26 mouse cellular contexts compared by ENCODE assay signal in the genomic region with DNA sequence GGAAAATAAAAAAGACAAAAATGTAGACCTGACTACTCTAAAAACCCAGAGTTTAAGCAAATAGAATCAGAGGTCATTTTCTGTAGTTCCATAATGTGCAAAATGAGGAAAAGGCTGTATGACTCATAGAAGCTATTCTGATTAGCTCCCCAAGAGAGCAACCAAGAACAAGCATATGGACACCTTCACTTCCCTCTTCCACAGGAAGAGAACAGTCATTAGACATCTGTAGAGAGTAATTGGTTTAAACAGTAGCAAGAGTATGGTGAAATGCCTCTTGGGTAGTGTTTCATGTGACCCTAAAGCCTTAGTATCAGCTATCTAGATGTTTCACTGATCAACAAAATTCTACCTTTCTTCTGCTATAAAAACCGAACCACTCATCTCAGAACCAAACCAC.
A peak's percentile ranks its signal among the peaks of the same experiment; 100 is the strongest.
DNase-seq lines count a peak whose midpoint lies in the region; ATAC-seq and TF ChIP-seq lines count a peak whose summit lies in the region.
"Had no signal": no experiment of that assay in that cellular context is flagged by ENCODE, and none has a peak within 500 bp of the region (broad histone marks: within the 10 kb centered on the region; RNA-seq: fewer than 3 reads in every experiment).

No protein-coding gene starts in this region.

- no peak for TF ChIP-seq POLR2A in bone marrow macrophage, adult 2 months (IDR thresholded peaks at IDR 0.05; ENCODE audit: borderline replicate concordance, low read depth, low read length)

- H3K4me2 ChIP-seq in forebrain, embryonic 14.5 days (ENCODE audit: low read length), result no peak overlapping the region
- H3K4me2 ChIP-seq: embryonic facial prominence, embryonic 12.5 days; embryonic facial prominence, embryonic 15.5 days; forebrain, embryonic 15.5 days; heart, embryonic 13.5 days; hindbrain, embryonic 14.5 days had no signal

- DNase-seq in 416B (ENCODE audit: low read depth) (peak; percentile 75), A20 (ENCODE audit: low read depth, low spot score) (peak; percentile 25)
- no peak for DNase-seq in ovary, postnatal 10 days (ENCODE audit: low spot score)
- no peak for DNase-seq in urinary bladder, postnatal 4 days (ENCODE audit: low spot score in 2 of 2)
- no peak for DNase-seq in forebrain, embryonic 14.5 days (ENCODE audit: low spot score)
- DNase-seq in cerebellum, adult 9-10 months, result no peak
- DNase-seq: adrenal gland, postnatal 10 days; adrenal gland, postnatal 36 days; B cell, adult 2 months; cerebellum, adult 11 months; cerebellum, adult 2 months; cerebellum, postnatal 10 days; cerebellum, postnatal 36 days; gastrocnemius, postnatal 25 days; heart, adult 2 months; heart, postnatal 14 days; heart, postnatal 4 days had no signal

- no peak for TF ChIP-seq CTCF in bone marrow macrophage, adult 2 months (IDR thresholded peaks at IDR 0.05; ENCODE audit: low read depth, low read length)

- WGBS in macrophage (ENCODE audit: missing documents), result 82% methylated on average over 1 of the region's 1 CpGs
- 97% methylated on average over 1 of the region's 1 CpGs for WGBS in forebrain, embryonic 14.5 days

- H3K27ac ChIP-seq in bone marrow macrophage, adult 2 months (ENCODE audit: insufficient read depth, low read depth, low read length), result peak overlapping the region; percentile 82
- H3K27ac ChIP-seq in macrophage, result peak overlapping the region; percentile 70
- no peak overlapping the region for H3K27ac ChIP-seq in forebrain, embryonic 14.5 days (ENCODE audit: low read depth, low read length)
- H3K27ac ChIP-seq: embryonic facial prominence, embryonic 12.5 days; embryonic facial prominence, embryonic 15.5 days; forebrain, embryonic 15.5 days; heart, adult 2 months; heart, embryonic 10.5 days; heart, embryonic 13.5 days; hindbrain, embryonic 14.5 days; hindbrain, postnatal 0 days had no signal

- H3K79me2 ChIP-seq in macrophage (ENCODE audit: inconsistent target), result no peaks in the 10 kb centered on the region

- peaks cover 12% of the 10 kb centered on the region for H3K4me1 ChIP-seq in bone marrow macrophage, adult 2 months (ENCODE audit: control insufficient read depth, insufficient read depth, low read length)
- no peaks in the 10 kb centered on the region for H3K4me1 ChIP-seq in forebrain, embryonic 14.5 days (ENCODE audit: control insufficient read depth, insufficient read depth, low read length)
- H3K4me1 ChIP-seq: embryonic facial prominence, embryonic 12.5 days; forebrain, embryonic 15.5 days had no signal

- peaks cover 4% of the 10 kb centered on the region; the same call in 1 of the 2 replicates for H3K36me3 ChIP-seq in macrophage (ENCODE audit: inconsistent target)
- no peaks in the 10 kb centered on the region for H3K36me3 ChIP-seq in forebrain, embryonic 14.5 days (ENCODE audit: control insufficient read depth, insufficient read depth, low read length)

- no peak overlapping the region for H3K9ac ChIP-seq in forebrain, embryonic 14.5 days (ENCODE audit: low read length)
- H3K9ac ChIP-seq: embryonic facial prominence, embryonic 12.5 days; embryonic facial prominence, embryonic 15.5 days; forebrain, embryonic 15.5 days; heart, embryonic 13.5 days; hindbrain, embryonic 14.5 days had no signal

- H3K9me3 ChIP-seq in forebrain, embryonic 14.5 days (replicated peaks; ENCODE audit: control insufficient read depth, low read length), result no peaks in the 10 kb centered on the region
- H3K9me3 ChIP-seq: embryonic facial prominence, embryonic 12.5 days; forebrain, embryonic 15.5 days; heart, embryonic 10.5 days had no signal

- H3K27me3 ChIP-seq in forebrain, embryonic 14.5 days (replicated peaks; ENCODE audit: control insufficient read depth, insufficient read depth, low read length), result no peaks in the 10 kb centered on the region
- H3K27me3 ChIP-seq: embryonic facial prominence, embryonic 12.5 days; embryonic facial prominence, embryonic 15.5 days; forebrain, embryonic 15.5 days; heart, embryonic 13.5 days had no signal

- ATAC-seq in forebrain, embryonic 14.5 days, result no peak
- ATAC-seq: forebrain, embryonic 15.5 days; hindbrain, postnatal 0 days had no signal

- no peak overlapping the region for H3K4me3 ChIP-seq in bone marrow macrophage, adult 2 months (ENCODE audit: insufficient read depth, low read length)
- H3K4me3 ChIP-seq in macrophage (ENCODE audit: inconsistent target), result no peak overlapping the region
- no peak overlapping the region for H3K4me3 ChIP-seq in forebrain, embryonic 14.5 days (ENCODE audit: low read depth, low read length)
- H3K4me3 ChIP-seq: embryonic facial prominence, embryonic 12.5 days; embryonic facial prominence, embryonic 15.5 days; forebrain, embryonic 15.5 days; heart, adult 2 months; heart, embryonic 10.5 days; heart, embryonic 13.5 days had no signal

Comparison
In these comparisons a context has a peak if more than half of its experiments do, and no peak if none do; other contexts are left out.
1. DNase-seq: peak in 416B (single experiment) and A20 (single experiment); none in ovary, postnatal 10 days (single experiment), urinary bladder, postnatal 4 days (0 of 2), forebrain, embryonic 14.5 days (single experiment) and cerebellum, adult 9-10 months (single experiment).